Mouse (Mus musculus): ENCODE data around the gene Hacd3.

- no peak for TF ChIP-seq CTCF (IDR thresholded peaks at IDR 0.05; ENCODE audit: low read depth, low read length)
- peak; percentile 83 for TF ChIP-seq TAL1 (conservative IDR thresholded peaks at IDR 0.05; ENCODE audit: low read depth, low read length)
- no peak for TF ChIP-seq GATA1 (IDR thresholded peaks at IDR 0.05; ENCODE audit: borderline replicate concordance, low read length)
- TF ChIP-seq GATA2 (IDR thresholded peaks at IDR 0.05; ENCODE audit: borderline replicate concordance, low read depth, low read length) = no peak
These were observed 49.1 kb upstream of the Hacd3 start for GRCm38 (mm10) chr9:65070587-65070986.
